Mouse (Mus musculus) midbrain, embryonic 12.5 days (tissue): ENCODE measurements around the gene Rtp3. TPM values are rescaled to one million over a fixed set of nuclear protein-coding genes. Genes with fewer than 3 reads are reported as not detected.

ENCODE experiments used
- ATAC-seq: fragments of 200-750 bp; cut with Nextera tagmentation; 2 replicates; pipeline ENCODE4 v1.8.0; 2017; ENCODE audit warnings: low read depth, moderate TSS enrichment, moderate library complexity; ENCODE audit not compliant: low FRiP score
- H3K27ac ChIP-seq: fragments of 300-500 bp; sonication (generic); replicated peaks from 2 replicates; pipeline ENCODE4 v1.5.1; 2016; ENCODE audit warnings: mild to moderate bottlenecking
- H3K27me3 ChIP-seq: fragments of 300-500 bp; sonication (generic); 2 replicates; pipeline ENCODE4 v1.6.1; 2016; ENCODE audit warnings: mild to moderate bottlenecking
- H3K36me3 ChIP-seq: fragments of 300-500 bp; sonication (generic); 2 replicates; pipeline ENCODE4 v1.6.1; 2016
- H3K4me1 ChIP-seq: fragments of 300-500 bp; sonication (generic); 2 replicates; pipeline ENCODE4 v1.6.1; 2016
- H3K4me2 ChIP-seq: fragments of 300-500 bp; sonication (generic); replicated peaks from 2 replicates; pipeline ENCODE4 v1.6.1; 2016; ENCODE audit warnings: mild to moderate bottlenecking, moderate library complexity
- H3K4me3 ChIP-seq: fragments of 300-500 bp; sonication (generic); 2 replicates; pipeline ENCODE4 v1.5.1; 2016; ENCODE audit warnings: mild to moderate bottlenecking
- H3K9ac ChIP-seq: fragments of 300-500 bp; sonication (generic); replicated peaks from 2 replicates; pipeline ENCODE4 v1.6.1; 2016; ENCODE audit warnings: mild to moderate bottlenecking, moderate library complexity
- H3K9me3 ChIP-seq: fragments of 300-500 bp; sonication (generic); 2 replicates; pipeline ENCODE4 v1.6.1; 2016; ENCODE audit warnings: mild to moderate bottlenecking
- WGBS: fragments of 180-500 bp; shearing (Covaris S2); methylation state at CpG from one replicate; pipeline ENCODE4 v1.1.7; 2016; 5-methylcytosine and 5-hydroxymethylcytosine counted together
- polyA plus RNA-seq: library from polyadenylated mRNA; unstranded; fragments of >200 nt; fragmentation: Nextera tagmentation; extraction: Ambion mirVana; gene quantifications from 2 replicates; pipeline ENCODE4 v1.2.1, GENCODE M21; 2016

The Rtp3 gene
- polyA plus RNA-seq, 1 experiment from 2014 or later: not detected

DNA sequence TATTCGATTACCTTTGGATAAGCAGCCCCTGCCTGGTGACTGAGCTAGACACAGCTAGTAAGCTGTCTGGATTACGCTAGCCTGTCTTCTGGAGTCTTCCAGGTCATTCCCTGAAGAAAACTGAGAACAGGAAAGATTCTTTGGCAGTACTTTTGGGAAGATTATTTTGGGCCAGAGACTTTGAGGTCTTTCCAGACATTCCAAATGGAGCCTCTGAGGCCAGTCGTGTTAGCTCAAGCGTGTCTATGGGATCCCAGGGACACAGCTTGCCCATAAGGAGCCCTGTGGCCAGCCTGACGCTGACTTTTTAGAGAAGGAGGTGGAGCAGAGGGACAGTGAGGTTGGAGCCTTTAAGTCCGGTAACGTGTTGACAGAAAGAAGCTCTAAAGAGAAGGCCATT lies 54.4 kb downstream of the Rtp3 start:
- Histone ChIP-seq H3K27ac (no peak overlapping the region), H3K9me3 (no peaks in the 10 kb centered on the region), H3K36me3 (no peaks in the 10 kb centered on the region), H3K9ac (no peak overlapping the region), H3K4me1 (no peaks in the 10 kb centered on the region; the same call in 1 of the 2 replicates), H3K4me2 (no peak overlapping the region), H3K27me3 (no peaks in the 10 kb centered on the region), H3K4me3 (no peak overlapping the region)
- WGBS: 83% methylated on average over 7 of the region's 7 CpGs
- no peak for ATAC-seq

Other genes starting within 250 kb of the Rtp3 start
- gene Myl3, start 248.7 kb downstream of the Rtp3 start, polyA plus RNA-seq: 1.2 and 1.3 TPM in 2 replicates
- gene Pth1r, start 243.4 kb downstream of the Rtp3 start, polyA plus RNA-seq: 32.8 and 35.7 TPM in 2 replicates
- gene Prss42, start 192.4 kb downstream of the Rtp3 start, polyA plus RNA-seq: not detected in 2 replicates
- not detected in 2 replicates for gene Prss44, start 176.6 kb downstream of the Rtp3 start, polyA plus RNA-seq
- not detected in 2 replicates for gene Prss43, start 163.9 kb downstream of the Rtp3 start, polyA plus RNA-seq
- not detected in 2 replicates for gene Prss45, start 156.0 kb downstream of the Rtp3 start, polyA plus RNA-seq
- gene Prss46, start 146.1 kb downstream of the Rtp3 start, polyA plus RNA-seq: not detected in 2 replicates
- gene Prss50, start 132.6 kb downstream of the Rtp3 start, polyA plus RNA-seq: 0.21 TPM in 1 of 2 replicates, not detected in the other
- gene Als2cl, start 110.7 kb downstream of the Rtp3 start, polyA plus RNA-seq: 0.88 and 1.3 TPM in 2 replicates
- gene Tmie, start 110.5 kb downstream of the Rtp3 start, polyA plus RNA-seq: 0.17 and 0.24 TPM in 2 replicates
- not detected in 2 replicates for gene Fam240a, start 73.7 kb downstream of the Rtp3 start, polyA plus RNA-seq
- gene Tdgf1, start 44.4 kb downstream of the Rtp3 start, polyA plus RNA-seq: not detected in 2 replicates
- 0.35 TPM in 1 of 2 replicates, not detected in the other for gene Lrrc2, start 39.0 kb downstream of the Rtp3 start, polyA plus RNA-seq
- gene Ltf, start 28.7 kb upstream of the Rtp3 start, polyA plus RNA-seq: 1.1 and 1.8 TPM in 2 replicates
- 1.3 and 1.5 TPM in 2 replicates for gene Ccrl2, start 66.9 kb upstream of the Rtp3 start, polyA plus RNA-seq
- 50.5 and 53.6 TPM in 2 replicates for gene Lrrfip2, start 127.0 kb upstream of the Rtp3 start, polyA plus RNA-seq